Mouse (Mus musculus): ENCODE data around the gene Plcl2.
A peak's percentile ranks its signal among the peaks of the same experiment; 100 is the strongest.
"Not testable (repeated sequence)": the region's sequence is repeated elsewhere in the genome, so short reads cannot be mapped to it uniquely, and the experiment has no call there.

Gene Plcl2

GRCm38 (mm10) chr17:50625584-50625983 is 116.4 kb downstream of the Plcl2 start:
- no peak for DNase-seq (ENCODE audit: low spot score in 2 of 2)

DNA sequence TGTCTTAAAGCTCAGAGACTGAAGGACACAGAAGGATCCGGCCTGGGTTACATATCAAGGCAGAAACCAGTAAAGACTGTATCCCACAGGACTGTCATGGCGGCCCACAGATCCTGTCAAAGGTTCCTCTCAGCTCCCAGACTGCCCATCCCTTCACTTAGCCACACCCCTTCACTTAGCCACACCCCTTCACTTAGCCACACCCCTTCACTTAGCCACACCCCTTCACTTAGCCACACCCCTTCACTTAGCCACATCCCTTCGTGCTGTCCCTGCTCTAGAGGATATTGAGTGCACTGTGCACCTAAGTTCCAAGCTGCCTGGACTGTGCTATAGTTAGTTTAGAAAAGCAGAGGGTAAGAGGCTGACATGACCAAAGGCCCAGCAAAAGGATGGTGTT is 118.5 kb downstream of the Plcl2 start:
- DNase-seq (ENCODE audit: low spot score in 2 of 2) = peak in 1 of 2 experiments; percentile 26

DNA sequence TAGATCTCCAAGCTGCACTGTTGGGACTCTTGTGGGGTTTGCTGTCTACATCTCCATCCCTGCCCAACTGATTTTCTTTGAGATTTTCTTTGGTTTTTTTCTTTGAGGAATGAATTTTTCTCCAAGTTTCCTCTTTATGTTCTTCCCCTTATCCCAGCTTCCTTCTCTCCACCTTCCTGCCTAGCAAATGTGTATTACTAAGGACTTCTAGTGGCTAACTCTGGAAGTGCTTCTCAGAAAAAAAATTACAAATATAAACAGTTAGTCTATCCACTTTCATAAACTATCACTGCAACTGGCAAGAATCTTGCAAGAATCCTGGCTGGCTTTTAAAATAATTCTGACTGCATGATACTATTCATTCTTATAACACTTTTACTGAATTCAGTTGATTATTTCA is 119.5 kb downstream of the Plcl2 start:
- no peak for DNase-seq (ENCODE audit: low spot score in 2 of 2)

GRCm38 (mm10) chr17:50630992-50631391 is 121.8 kb downstream of the Plcl2 start:
- DNase-seq (ENCODE audit: low spot score in 2 of 2) = not testable (repeated sequence)

DNA sequence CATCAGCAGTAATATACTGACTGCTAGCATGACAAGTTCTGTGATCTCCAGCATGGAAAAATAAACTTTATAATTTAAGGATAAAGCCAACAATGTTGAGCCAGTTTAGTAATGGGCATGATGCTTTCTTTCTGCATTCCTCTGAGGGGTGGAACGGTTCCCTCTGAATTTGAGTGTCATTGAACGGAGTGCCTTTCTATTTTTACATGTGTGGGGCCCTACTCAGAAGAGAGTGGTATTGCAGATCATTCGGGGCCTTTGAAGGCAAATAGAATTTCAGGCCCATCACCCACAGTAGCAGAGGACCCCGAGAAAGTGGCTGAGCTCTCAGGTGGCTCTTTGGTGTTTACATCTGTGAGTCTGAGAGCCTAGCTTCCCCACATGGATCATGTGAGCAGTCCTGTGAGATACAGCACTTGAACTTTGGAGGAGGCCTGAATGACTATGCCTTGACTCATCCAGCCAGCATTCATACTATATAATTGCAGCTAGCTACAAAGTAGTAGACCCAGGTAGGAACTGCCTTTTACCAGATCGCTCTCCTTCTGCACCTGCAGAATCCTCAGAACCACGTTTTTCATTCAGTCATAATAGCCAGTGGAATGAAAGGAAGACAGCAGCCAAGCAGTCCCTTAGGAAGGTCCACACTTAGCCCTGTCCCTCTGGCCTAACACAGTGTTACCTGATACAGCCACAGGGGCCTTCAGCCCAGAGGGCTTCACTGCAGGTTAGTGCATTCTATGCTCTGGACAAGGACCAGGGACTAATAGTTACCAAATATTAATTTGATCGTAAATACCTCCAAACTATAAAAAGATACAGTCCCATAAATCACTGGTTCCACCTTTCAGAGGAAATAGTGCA is 125.0 kb downstream of the Plcl2 start:
- DNase-seq (ENCODE audit: low spot score in 2 of 2) = no peak

- no peak for DNase-seq (ENCODE audit: low spot score in 2 of 2)
These were observed 126.9 kb downstream of the Plcl2 start for GRCm38 (mm10) chr17:50635961-50636585.

GRCm38 (mm10) chr17:50638791-50639190 is 129.6 kb downstream of the Plcl2 start:
- DNase-seq (ENCODE audit: low spot score in 2 of 2) = no peak

- no peak for DNase-seq (ENCODE audit: low spot score in 2 of 2)
These were observed 131.9 kb downstream of the Plcl2 start for GRCm38 (mm10) chr17:50641076-50641610.

DNA sequence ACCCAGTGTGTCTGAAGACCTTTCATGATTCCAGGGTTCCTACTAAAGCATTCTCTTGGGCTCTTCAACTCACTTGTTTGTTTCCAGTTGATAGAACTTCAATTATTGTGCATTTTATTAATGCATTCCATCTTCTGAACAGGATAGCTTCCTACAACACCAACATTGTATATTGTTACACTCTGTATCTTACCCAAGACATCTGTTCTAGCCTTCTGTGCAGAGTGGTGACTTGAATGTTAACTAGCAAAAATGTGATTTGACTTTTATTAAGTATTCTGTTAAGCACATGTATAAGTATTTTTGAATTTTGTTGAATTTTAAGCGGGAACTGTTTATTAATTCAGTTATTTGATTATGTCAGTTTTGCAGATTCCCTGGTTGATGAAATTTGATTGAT is 132.7 kb downstream of the Plcl2 start:
- DNase-seq (ENCODE audit: low spot score in 2 of 2) = no peak

DNA sequence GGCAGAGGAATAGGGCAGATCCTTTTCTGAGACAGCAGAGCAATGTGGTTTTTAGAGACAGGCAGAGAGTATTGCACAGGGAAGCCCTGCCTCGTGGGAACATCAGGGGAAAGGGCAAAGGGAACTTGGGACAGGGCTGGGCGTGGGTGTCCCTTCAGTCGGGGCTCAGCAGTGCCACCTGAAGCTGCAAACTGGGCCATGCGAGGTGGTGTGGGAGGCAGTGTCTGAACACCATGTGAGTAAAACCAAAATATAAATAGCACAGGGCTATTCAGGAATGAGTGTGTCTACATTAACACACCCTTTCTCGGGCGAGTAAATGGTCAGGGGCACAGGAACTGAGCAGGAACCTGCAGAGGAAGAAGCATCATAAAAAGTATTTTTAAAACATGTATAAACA is 134.2 kb downstream of the Plcl2 start:
- DNase-seq (ENCODE audit: low spot score in 2 of 2) = no peak

DNA sequence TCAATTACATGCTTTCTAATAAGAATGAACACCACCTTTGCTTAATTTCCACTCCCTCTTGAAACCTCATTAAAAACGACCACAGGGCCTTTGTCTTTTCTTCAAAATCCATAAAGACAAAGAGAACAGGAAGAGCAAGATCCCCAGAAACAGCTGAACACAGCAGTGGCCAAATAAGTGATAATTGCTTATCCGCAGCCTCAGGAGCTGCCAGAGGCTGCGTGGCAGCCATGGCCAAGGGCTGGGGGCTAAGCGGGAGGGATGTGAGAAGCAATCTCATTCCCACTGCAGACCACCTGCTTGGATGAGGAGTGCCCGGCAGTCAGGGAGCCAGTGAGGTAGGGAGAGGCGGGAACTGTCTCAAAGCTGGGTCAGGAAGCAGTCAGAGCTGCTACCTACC is 134.8 kb downstream of the Plcl2 start:
- DNase-seq (ENCODE audit: low spot score in 2 of 2) = no peak

DNA sequence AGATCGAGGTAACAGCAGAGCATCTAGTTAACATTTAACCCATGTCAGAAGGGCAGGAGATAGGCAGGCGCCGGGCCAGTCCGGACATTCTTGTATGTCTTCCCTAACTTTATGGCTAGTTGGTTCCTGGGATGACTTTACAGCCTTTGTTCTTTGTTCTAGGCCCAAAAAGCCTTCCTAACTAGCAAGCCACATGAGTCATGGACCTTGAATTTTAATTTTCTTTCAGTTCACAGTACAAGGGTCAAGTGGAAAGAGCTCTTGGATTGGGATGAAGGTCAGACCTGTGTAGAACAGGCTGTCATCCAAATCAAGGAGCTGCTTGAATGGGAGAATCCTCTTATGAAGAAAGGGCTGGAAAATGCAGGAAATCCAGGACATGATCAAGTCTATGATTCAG is 138.9 kb downstream of the Plcl2 start:
- not testable (repeated sequence) for DNase-seq (ENCODE audit: low spot score in 2 of 2)

DNA sequence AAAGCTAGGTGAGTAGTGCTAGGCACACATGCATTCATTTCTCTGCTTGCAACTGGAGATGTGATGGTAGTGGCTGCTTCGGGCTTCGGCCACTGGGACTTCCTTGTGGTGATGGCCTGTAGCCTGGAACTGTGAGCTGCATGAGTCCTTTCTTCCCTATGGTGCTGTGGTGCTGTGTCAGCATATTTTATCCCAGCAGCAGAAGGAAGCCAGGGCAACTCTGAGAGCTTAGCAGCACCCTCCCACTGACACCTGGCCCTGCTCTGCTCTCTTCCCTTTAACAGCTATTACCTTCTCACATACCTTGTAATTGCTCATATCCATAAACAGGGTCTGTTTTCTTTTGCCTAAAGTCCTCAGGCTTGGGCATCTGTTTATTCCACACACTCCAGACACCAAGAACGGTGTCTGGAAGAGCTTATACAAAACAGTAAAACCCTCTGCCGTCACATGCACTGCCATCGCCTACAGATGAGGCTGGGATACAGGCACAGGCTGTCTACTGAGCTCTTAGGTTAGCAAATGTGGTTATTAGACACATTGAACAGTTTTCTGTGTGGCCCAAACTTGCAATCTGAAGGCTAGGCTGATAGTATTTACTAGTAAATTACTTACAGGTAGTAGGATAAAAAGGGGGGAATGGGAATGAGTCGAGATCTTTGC is 139.7 kb downstream of the Plcl2 start:
- no peak for DNase-seq (ENCODE audit: low spot score in 2 of 2)

DNA sequence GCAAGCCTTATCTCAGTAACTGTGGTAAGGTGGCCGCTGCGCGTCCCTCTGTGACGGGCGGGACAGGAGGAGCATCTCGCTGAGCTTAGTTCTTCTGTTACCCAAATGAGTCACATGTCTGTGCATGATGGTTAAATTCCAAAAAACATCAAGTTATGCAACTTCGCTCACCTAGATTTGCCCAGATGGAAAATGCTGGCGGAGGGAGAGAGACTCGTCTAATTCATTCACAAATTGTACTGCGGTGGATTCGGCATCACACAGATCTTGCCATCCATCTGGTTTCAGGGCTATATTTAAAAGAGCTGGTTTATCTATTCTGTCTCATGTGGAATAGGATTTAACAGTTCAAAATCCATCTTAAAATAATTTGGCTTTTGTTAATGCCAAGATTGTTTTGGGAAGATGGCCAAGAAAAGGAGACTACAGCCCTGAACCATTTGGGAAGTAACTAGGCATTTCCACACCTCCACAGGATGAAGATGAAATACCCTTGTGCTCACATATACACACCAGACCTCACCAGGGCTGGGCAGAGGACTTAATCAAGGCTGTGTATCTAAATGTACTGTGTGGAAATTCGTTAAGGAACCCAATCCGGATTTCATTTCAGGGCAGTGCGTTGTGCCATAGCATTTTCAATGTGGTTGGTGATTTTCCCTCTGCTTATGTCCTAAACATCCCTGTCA is 141.5 kb downstream of the Plcl2 start:
- DNase-seq (ENCODE audit: low spot score in 2 of 2) = no peak

DNA sequence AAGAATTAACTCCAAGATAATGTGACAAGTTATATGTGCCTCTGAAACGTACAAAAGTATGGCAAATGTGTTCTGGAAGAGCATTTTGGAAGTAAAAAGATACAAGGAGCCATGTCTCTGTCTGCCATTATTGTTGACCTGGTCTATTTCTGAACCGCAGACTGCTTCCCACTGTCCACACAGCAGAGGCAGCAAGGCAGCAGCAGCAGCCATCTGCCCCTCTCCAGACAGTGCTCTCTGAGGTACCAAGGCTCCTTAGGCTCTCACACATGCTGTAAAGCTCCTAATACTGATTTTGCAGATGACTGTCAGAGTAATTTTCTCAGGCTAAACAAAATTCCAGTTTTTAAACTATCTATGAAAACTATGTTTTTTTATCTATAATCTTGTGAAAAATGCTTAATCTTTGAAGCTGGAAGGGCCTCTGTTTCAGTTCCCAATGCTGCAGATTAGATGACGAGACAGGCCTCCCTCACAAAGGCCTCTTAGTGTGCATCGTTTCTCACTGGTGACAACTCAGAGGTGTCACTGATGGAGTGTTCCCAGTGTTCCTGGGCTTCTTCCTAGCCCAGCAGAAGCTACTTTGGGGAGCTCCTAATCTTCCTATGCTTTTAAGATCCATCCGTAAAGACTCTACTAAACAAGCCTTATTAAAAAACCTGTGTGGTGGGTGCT is 145.7 kb downstream of the Plcl2 start:
- no peak for DNase-seq (ENCODE audit: low spot score in 2 of 2)

DNA sequence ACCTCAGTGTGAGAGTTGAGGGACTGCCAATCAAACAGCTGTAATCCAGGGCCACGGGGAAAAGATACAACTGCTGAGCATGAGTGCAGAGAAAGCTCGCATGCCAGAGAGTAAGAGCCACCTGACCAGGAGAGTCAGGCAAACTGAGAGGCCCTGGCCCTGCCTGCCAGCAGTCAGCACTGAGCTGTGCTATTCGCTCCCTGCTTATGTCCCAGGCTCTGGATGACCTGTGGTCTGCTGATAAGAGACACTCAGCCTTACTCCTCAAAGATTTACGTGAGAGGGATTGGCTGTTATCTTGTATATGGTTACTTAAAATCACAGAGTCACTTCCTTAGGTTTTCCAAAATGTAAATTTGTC is 146.2 kb downstream of the Plcl2 start:
- DNase-seq (ENCODE audit: low spot score in 2 of 2) = no peak

- no peak for DNase-seq (ENCODE audit: low spot score in 2 of 2)
These were observed 148.1 kb downstream of the Plcl2 start for GRCm38 (mm10) chr17:50657321-50657720.

GRCm38 (mm10) chr17:50658901-50659300 is 149.7 kb downstream of the Plcl2 start:
- no peak for DNase-seq (ENCODE audit: low spot score in 2 of 2)

DNA sequence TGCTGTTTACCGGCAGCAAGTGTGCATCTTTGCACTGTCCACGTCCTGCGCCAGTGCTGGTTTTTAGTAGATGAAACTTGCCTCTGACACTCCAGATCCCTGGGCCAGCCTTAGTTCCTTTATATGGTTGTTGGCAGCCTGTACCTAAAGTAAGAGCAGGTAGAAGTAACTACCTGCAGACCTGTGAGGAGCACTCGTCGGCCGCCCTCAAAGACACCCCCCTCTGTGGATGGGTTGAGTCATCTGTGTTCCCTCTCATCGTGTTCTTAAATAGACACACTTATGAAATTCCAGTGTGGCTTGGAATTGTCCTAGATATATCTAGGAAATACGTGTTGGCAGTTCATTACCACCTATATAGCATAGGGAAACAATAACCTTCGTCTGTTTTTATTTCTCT is 158.4 kb downstream of the Plcl2 start:
- DNase-seq (ENCODE audit: low spot score in 2 of 2) = no peak

DNA sequence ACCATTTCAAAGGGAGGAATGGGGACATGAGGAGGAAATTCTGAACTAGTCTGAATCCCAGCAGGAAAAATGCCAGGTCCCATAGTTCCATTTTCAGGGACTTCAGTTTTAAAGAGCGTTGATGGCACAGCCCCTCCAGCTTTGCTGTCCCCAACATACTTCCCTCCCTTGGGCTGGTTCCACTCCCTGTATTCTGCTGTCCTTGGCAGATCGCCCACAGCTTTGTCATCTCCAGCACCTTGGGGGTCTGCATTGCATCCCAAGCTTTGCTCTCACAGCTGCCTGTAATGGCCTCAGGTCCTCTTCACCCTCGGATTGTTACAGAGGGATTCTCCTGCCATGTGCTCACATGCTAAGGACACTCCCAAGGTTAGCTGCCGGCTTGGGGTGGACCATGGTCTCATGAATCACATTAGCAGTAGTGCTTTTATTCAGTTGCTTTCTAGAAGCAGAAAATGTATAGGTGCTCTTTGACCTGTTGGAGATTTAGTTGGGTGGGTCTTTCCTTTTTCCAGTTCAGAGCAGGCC is 159.5 kb downstream of the Plcl2 start:
- no peak for DNase-seq (ENCODE audit: low spot score in 2 of 2)

DNA sequence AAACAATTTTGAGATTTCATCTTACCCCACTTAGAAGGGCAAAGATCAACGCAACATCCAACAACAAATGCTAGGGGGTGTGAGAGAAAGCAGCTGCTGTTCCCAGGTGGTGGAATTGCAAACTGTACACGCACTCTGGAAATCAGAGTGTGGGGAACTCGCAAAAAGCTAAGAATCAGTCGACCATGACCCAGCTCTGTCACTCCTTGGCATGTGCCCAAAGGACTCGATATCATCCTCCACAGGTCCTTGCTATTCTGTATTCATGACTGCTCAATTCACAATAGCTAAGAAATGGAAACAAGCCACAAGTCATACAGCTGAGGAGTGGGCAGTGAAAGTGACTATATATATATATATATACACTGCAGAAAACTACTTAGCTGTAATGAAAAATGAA is 162.2 kb downstream of the Plcl2 start:
- no peak for DNase-seq (ENCODE audit: low spot score in 2 of 2)
